Mouse (Mus musculus) neural tube, embryonic 11.5 days (tissue): ENCODE data around the gene Dync1i1. TPM values are rescaled to one million over a fixed set of nuclear protein-coding genes. Genes with fewer than 3 reads are reported as not detected.

Source experiments
- ATAC-seq: fragments of 200-750 bp; cut with Nextera tagmentation; 2 replicates; pipeline ENCODE4 v1.8.0; 2017; ENCODE audit warnings: moderate number of reproducible peaks, mild to moderate bottlenecking, moderate TSS enrichment, moderate library complexity; ENCODE audit not compliant: insufficient read depth, low FRiP score, low TSS enrichment
- DNase-seq: peaks from one replicate; pipeline ENCODE4 v3.0.0-alpha.2; 2015; ENCODE audit warnings: low spot score
- H3K27ac ChIP-seq: fragments of 300-500 bp; sonication (generic); 2 replicates; pipeline ENCODE4 v1.5.1; 2014; ENCODE audit warnings: low read depth, mild to moderate bottlenecking, low read length
- H3K27me3 ChIP-seq: fragments of 300-500 bp; sonication (generic); 2 replicates; pipeline ENCODE4 v1.6.1; 2014; ENCODE audit warnings: mild to moderate bottlenecking, low read length, mixed read lengths; ENCODE audit not compliant: control insufficient read depth, insufficient read depth
- H3K36me3 ChIP-seq: fragments of 300-500 bp; sonication (generic); 2 replicates; pipeline ENCODE4 v1.6.1; 2014; ENCODE audit warnings: mild to moderate bottlenecking, low read length, moderate library complexity, mixed read lengths; ENCODE audit not compliant: control insufficient read depth, insufficient read depth
- H3K4me1 ChIP-seq: fragments of 300-500 bp; sonication (generic); 2 replicates; pipeline ENCODE4 v1.6.1; 2014; ENCODE audit warnings: low read length, mixed read lengths; ENCODE audit not compliant: control insufficient read depth, insufficient read depth
- H3K4me2 ChIP-seq: fragments of 300-500 bp; sonication (generic); 2 replicates; pipeline ENCODE4 v1.6.1; 2014; ENCODE audit warnings: low read depth, mild to moderate bottlenecking, moderate library complexity
- H3K4me3 ChIP-seq: fragments of 300-500 bp; sonication (generic); 2 replicates; pipeline ENCODE4 v1.5.1; 2014; ENCODE audit warnings: low read depth, low read length
- H3K9ac ChIP-seq: fragments of 300-500 bp; sonication (generic); 2 replicates; pipeline ENCODE4 v1.6.1; 2014; ENCODE audit warnings: mild to moderate bottlenecking, low read length
- H3K9me3 ChIP-seq: fragments of 300-500 bp; sonication (generic); 2 replicates; pipeline ENCODE4 v1.6.1; 2016; ENCODE audit warnings: low read length; ENCODE audit not compliant: control insufficient read depth
- WGBS: fragments of 180-500 bp; shearing (Covaris S2); extraction: QIAGEN DNeasy Blood & Tissue Kit; methylation state at CpG from one replicate; pipeline ENCODE4 v1.1.7; 2014; 5-methylcytosine and 5-hydroxymethylcytosine counted together
- polyA plus RNA-seq: library from polyadenylated mRNA; unstranded; fragments of >200 nt; fragmentation: Nextera tagmentation; extraction: Ambion mirVana; gene quantifications from 2 replicates; pipeline ENCODE4 v1.2.1, GENCODE M21; 2014

The Dync1i1 gene
- polyA plus RNA-seq, 1 experiment from 2014 or later, result 11.5 TPM

GRCm38 (mm10) chr6:5794106-5794753 lies 68.8 kb downstream of the Dync1i1 start:
- no peaks in the 10 kb centered on the region for H3K9me3 ChIP-seq
- no peaks in the 10 kb centered on the region for H3K4me1 ChIP-seq
- ATAC-seq, result no peak
- no peak for DNase-seq
- 70% methylated on average over 5 of the region's 5 CpGs for WGBS
- no peak overlapping the region for H3K4me2 ChIP-seq
- no peaks in the 10 kb centered on the region for H3K27me3 ChIP-seq
- H3K4me3 ChIP-seq, result no peak overlapping the region
- no peak overlapping the region for H3K9ac ChIP-seq
- H3K36me3 ChIP-seq, result no peaks in the 10 kb centered on the region
- H3K27ac ChIP-seq, result no peak overlapping the region

- no peak for DNase-seq
- WGBS, result 92% methylated on average over 2 of the region's 2 CpGs
- no peaks in the 10 kb centered on the region for H3K9me3 ChIP-seq
Observed at GRCm38 (mm10) chr6:5795314-5795713, 69.9 kb downstream of the Dync1i1 start.

GRCm38 (mm10) chr6:5802124-5802839 lies 76.8 kb downstream of the Dync1i1 start:
- Histone ChIP-seq H3K9me3 (no peaks in the 10 kb centered on the region), H3K4me1 (no peaks in the 10 kb centered on the region), H3K36me3 (no peaks in the 10 kb centered on the region), H3K9ac (no peak overlapping the region), H3K27ac (no peak overlapping the region), H3K4me3 (no peak overlapping the region), H3K27me3 (no peaks in the 10 kb centered on the region), H3K4me2 (no peak overlapping the region)
- DNase-seq (peak; percentile 21), ATAC-seq (peak; percentile 71)
- WGBS, result 49% methylated on average over 6 of the region's 6 CpGs

More at GRCm38 (mm10) chr6:5795314-5795713, 69.9 kb downstream of the Dync1i1 start:
- no peak for ATAC-seq
- Histone ChIP-seq H3K4me2 (no peak overlapping the region), H3K36me3 (no peaks in the 10 kb centered on the region), H3K4me1 (no peaks in the 10 kb centered on the region), H3K4me3 (no peak overlapping the region), H3K27ac (no peak overlapping the region), H3K27me3 (no peaks in the 10 kb centered on the region), H3K9ac (no peak overlapping the region)

- Histone ChIP-seq H3K4me1 (no peaks in the 10 kb centered on the region), H3K9me3 (no peaks in the 10 kb centered on the region), H3K27ac (no peak overlapping the region), H3K4me3 (no peak overlapping the region), H3K4me2 (no peak overlapping the region), H3K27me3 (no peaks in the 10 kb centered on the region), H3K9ac (no peak overlapping the region; the same call in 1 of the 2 replicates), H3K36me3 (no peaks in the 10 kb centered on the region)
- no peak for ATAC-seq
- WGBS, result 66% methylated on average over 11 of the region's 11 CpGs
- no peak for DNase-seq
Observed at GRCm38 (mm10) chr6:5802840-5803491, 77.5 kb downstream of the Dync1i1 start.

- ATAC-seq, result no peak
Observed at GRCm38 (mm10) chr6:5808008-5808421, 82.6 kb downstream of the Dync1i1 start.

GRCm38 (mm10) chr6:5812076-5812475 lies 86.6 kb downstream of the Dync1i1 start:
- DNase-seq, result no peak
- Histone ChIP-seq H3K4me3 (no peak overlapping the region), H3K4me1 (no peaks in the 10 kb centered on the region), H3K27ac (no peak overlapping the region), H3K9ac (no peak overlapping the region), H3K4me2 (no peak overlapping the region), H3K36me3 (no peaks in the 10 kb centered on the region), H3K9me3 (no peaks in the 10 kb centered on the region), H3K27me3 (no peaks in the 10 kb centered on the region)
- 44% methylated on average over 1 of the region's 1 CpGs for WGBS
- ATAC-seq, result no peak

More at GRCm38 (mm10) chr6:5808008-5808421, 82.6 kb downstream of the Dync1i1 start:
- H3K9ac ChIP-seq, result no peak overlapping the region
- no peak for DNase-seq
- no peaks in the 10 kb centered on the region for H3K27me3 ChIP-seq
- WGBS, result 70% methylated on average over 3 of the region's 3 CpGs
- H3K27ac ChIP-seq, result no peak overlapping the region
- H3K36me3 ChIP-seq, result no peaks in the 10 kb centered on the region
- H3K4me3 ChIP-seq, result no peak overlapping the region
- no peak overlapping the region for H3K4me2 ChIP-seq
- no peaks in the 10 kb centered on the region for H3K4me1 ChIP-seq
- H3K9me3 ChIP-seq, result no peaks in the 10 kb centered on the region

- 88% methylated on average over 3 of the region's 3 CpGs for WGBS
- Histone ChIP-seq H3K9ac (no peak overlapping the region), H3K4me2 (no peak overlapping the region), H3K36me3 (no peaks in the 10 kb centered on the region), H3K27me3 (no peaks in the 10 kb centered on the region), H3K9me3 (no peaks in the 10 kb centered on the region), H3K4me3 (no peak overlapping the region), H3K27ac (no peak overlapping the region), H3K4me1 (no peaks in the 10 kb centered on the region)
- ATAC-seq (no peak), DNase-seq (no peak)
Observed at GRCm38 (mm10) chr6:5819674-5820073, 94.2 kb downstream of the Dync1i1 start.

- no peak overlapping the region for H3K9ac ChIP-seq
- ATAC-seq (no peak), DNase-seq (no peak)
- no peak overlapping the region for H3K4me2 ChIP-seq
- H3K4me1 ChIP-seq, result no peaks in the 10 kb centered on the region
- H3K4me3 ChIP-seq, result no peak overlapping the region
- H3K27ac ChIP-seq, result no peak overlapping the region
- H3K27me3 ChIP-seq, result no peaks in the 10 kb centered on the region
- no peaks in the 10 kb centered on the region for H3K9me3 ChIP-seq
- no peaks in the 10 kb centered on the region for H3K36me3 ChIP-seq
- 80% methylated on average over 3 of the region's 3 CpGs for WGBS
Observed at GRCm38 (mm10) chr6:5825461-5825860, 100.0 kb downstream of the Dync1i1 start.
